9 mouse cellular contexts compared by ENCODE assay signal in the genomic region with DNA sequence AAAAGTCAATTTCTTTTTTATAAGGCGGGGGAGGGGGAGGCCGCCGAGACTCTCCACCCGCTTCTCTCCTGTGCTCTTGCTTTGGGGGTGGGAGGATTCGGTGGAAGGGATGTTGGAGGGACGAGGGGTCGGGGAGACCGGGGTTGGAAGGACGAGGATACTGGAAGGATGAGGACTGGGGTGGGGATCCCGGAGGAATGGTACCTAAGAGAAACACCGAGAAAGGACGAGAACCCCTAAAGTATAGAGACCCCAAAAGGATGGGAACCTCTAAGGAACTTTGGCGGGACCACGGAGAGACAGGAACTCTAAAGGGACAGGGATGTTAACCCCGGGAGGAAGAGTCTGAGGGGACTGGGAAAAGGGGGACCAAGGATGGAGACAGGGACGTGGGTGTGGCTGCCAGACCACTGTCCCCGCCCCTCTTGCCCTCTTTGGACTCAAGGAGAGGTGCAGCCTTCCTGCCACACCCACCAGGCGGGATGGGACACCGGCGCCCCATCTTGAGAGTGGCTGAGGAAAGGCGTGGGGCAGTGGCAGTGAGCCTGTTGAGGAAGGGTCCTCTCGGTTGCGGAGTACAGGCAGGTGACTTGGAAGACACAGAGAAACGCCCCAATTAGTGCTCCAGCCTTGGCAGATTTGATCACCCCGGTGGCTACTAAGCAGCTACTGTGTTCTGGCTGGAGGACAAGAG. TPM values are rescaled to one million over a fixed set of nuclear protein-coding genes. Genes with fewer than 3 reads are reported as not detected.
DNase-seq lines count a peak whose midpoint lies in the region; ATAC-seq and TF ChIP-seq lines count a peak whose summit lies in the region.
"Had no signal": no experiment of that assay in that cellular context is flagged by ENCODE, and none has a peak within 500 bp of the region (broad histone marks: within the 10 kb centered on the region; RNA-seq: fewer than 3 reads in every experiment).

No protein-coding gene starts in this region.

- H3K4me1 ChIP-seq in lung, embryonic 14.5 days (ENCODE audit: insufficient read depth), result no peaks in the 10 kb centered on the region
- H3K4me1 ChIP-seq in forebrain, embryonic 12.5 days, result peaks cover 63% of the 10 kb centered on the region
- H3K4me1 ChIP-seq in liver, embryonic 12.5 days, result peaks cover 13% of the 10 kb centered on the region
- 0 out of 2 replicates have a peak, but pooled peaks cover 3% of the 10 kb centered on the region for H3K4me1 ChIP-seq in stomach, embryonic 14.5 days (ENCODE audit: control insufficient read depth, insufficient read depth, low read length)

- no peak for ATAC-seq in lung, embryonic 14.5 days (ENCODE audit: insufficient read depth)
- peak; percentile 47 for ATAC-seq in forebrain, embryonic 12.5 days (ENCODE audit: low FRiP score)
- ATAC-seq in liver, embryonic 12.5 days, result no peak
- ATAC-seq in stomach, embryonic 14.5 days (ENCODE audit: insufficient number of reproducible peaks, insufficient read depth, low FRiP score, low read depth), result no peak

- under 1% methylated on average over 25 of the region's 25 CpGs for WGBS in lung, embryonic 14.5 days
- WGBS in forebrain, embryonic 12.5 days, result 0% methylated on average over 25 of the region's 25 CpGs
- 2% methylated on average over 25 of the region's 25 CpGs for WGBS in liver, embryonic 12.5 days (ENCODE audit: insufficient replicate concordance)
- WGBS in stomach, embryonic 14.5 days, result under 1% methylated on average over 25 of the region's 25 CpGs

- no peaks in the 10 kb centered on the region for H3K9me3 ChIP-seq in lung, embryonic 14.5 days (ENCODE audit: low read depth, low read length)
- H3K9me3 ChIP-seq in forebrain, embryonic 12.5 days, result no peaks in the 10 kb centered on the region
- no peaks in the 10 kb centered on the region for H3K9me3 ChIP-seq in liver, embryonic 12.5 days (replicated peaks)
- no peaks in the 10 kb centered on the region for H3K9me3 ChIP-seq in stomach, embryonic 14.5 days (ENCODE audit: control insufficient read depth, low read depth, low read length)

- peak overlapping the region; percentile 28 for H3K4me3 ChIP-seq in lung, embryonic 14.5 days (ENCODE audit: low read depth, low read length)
- H3K4me3 ChIP-seq in forebrain, embryonic 12.5 days (replicated peaks), result peak overlapping the region; percentile 44
- H3K4me3 ChIP-seq in liver, embryonic 12.5 days, result peak overlapping the region; percentile 40
- H3K4me3 ChIP-seq in stomach, embryonic 14.5 days (ENCODE audit: low read depth, low read length), result peak overlapping the region; percentile 21

- TF ChIP-seq CTCF in lung, embryonic 14.5 days (IDR thresholded peaks at IDR 0.05; ENCODE audit: low read depth), result no peak

- no peak for DNase-seq in lung, embryonic 14.5 days
- no peak for DNase-seq in lung, postnatal 14 days
- no peak for DNase-seq in cerebellum, adult 9-10 months
- DNase-seq in right cerebral cortex, postnatal 25 days, result no peak
- DNase-seq in MN1 (ENCODE audit: low spot score), result no peak

- H3K4me2 ChIP-seq in lung, embryonic 14.5 days, result peak overlapping the region; percentile 45
- H3K4me2 ChIP-seq in forebrain, embryonic 12.5 days, result peak overlapping the region; percentile 66
- peak overlapping the region; percentile 49 for H3K4me2 ChIP-seq in liver, embryonic 12.5 days
- H3K4me2 ChIP-seq in stomach, embryonic 14.5 days (replicated peaks; ENCODE audit: low read depth, low read length), result peak overlapping the region; percentile 20

- H3K27ac ChIP-seq in lung, embryonic 14.5 days (ENCODE audit: low read depth), result no peak overlapping the region
- H3K27ac ChIP-seq in forebrain, embryonic 12.5 days, result peak overlapping the region; percentile 85; the same call in 1 of the 2 replicates
- no peak overlapping the region for H3K27ac ChIP-seq in liver, embryonic 12.5 days
- no peak overlapping the region for H3K27ac ChIP-seq in stomach, embryonic 14.5 days (ENCODE audit: low read length)

- H3K36me3 ChIP-seq in lung, embryonic 14.5 days (ENCODE audit: insufficient read depth), result no peaks in the 10 kb centered on the region
- H3K36me3 ChIP-seq in forebrain, embryonic 12.5 days (replicated peaks), result no peaks in the 10 kb centered on the region
- H3K36me3 ChIP-seq in liver, embryonic 12.5 days, result no peaks in the 10 kb centered on the region
- H3K36me3 ChIP-seq in stomach, embryonic 14.5 days (ENCODE audit: control insufficient read depth, insufficient read depth, low read length), result no peaks in the 10 kb centered on the region

- H3K9ac ChIP-seq in lung, embryonic 14.5 days, result no peak overlapping the region
- peak overlapping the region; percentile 58 for H3K9ac ChIP-seq in forebrain, embryonic 12.5 days
- no peak overlapping the region for H3K9ac ChIP-seq in liver, embryonic 12.5 days
- H3K9ac ChIP-seq in stomach, embryonic 14.5 days (replicated peaks; ENCODE audit: low read depth, low read length), result no peak overlapping the region

- peaks cover 89% of the 10 kb centered on the region for H3K27me3 ChIP-seq in lung, embryonic 14.5 days (ENCODE audit: insufficient read depth, low read length)
- peaks cover 65% of the 10 kb centered on the region for H3K27me3 ChIP-seq in forebrain, embryonic 12.5 days
- peaks cover 100% of the 10 kb centered on the region for H3K27me3 ChIP-seq in liver, embryonic 12.5 days (replicated peaks)
- H3K27me3 ChIP-seq in stomach, embryonic 14.5 days (ENCODE audit: control insufficient read depth, insufficient read depth, low read length), result peaks cover 67% of the 10 kb centered on the region

RNA-seq across cellular contexts. Expression of a gene that starts 8.5 kb away (rescaled TPM):
- 10.7 and 11.9 TPM in 2 replicates for polyA plus RNA-seq in lung, embryonic 14.5 days (2014; fragmentation: Nextera tagmentation; extraction: Ambion mirVana)
- polyA plus RNA-seq in forebrain, embryonic 12.5 days (2016; fragmentation: Nextera tagmentation; extraction: Ambion mirVana), result 63.1 and 65.4 TPM in 2 replicates
- polyA plus RNA-seq in liver, embryonic 12.5 days (2016; fragmentation: Nextera tagmentation; extraction: Ambion mirVana), result 19.9 and 20.1 TPM in 2 replicates
- 11.9 and 12.5 TPM in 2 replicates for polyA plus RNA-seq in stomach, embryonic 14.5 days (2014; fragmentation: Nextera tagmentation; extraction: Ambion mirVana)

RNA-seq across cellular contexts. Expression of a gene that starts 8.7 kb away (rescaled TPM):
- polyA plus RNA-seq in lung, embryonic 14.5 days (2014; fragmentation: Nextera tagmentation; extraction: Ambion mirVana), result not detected in 2 replicates
- 104 TPM in 2 replicates for polyA plus RNA-seq in forebrain, embryonic 12.5 days (2016; fragmentation: Nextera tagmentation; extraction: Ambion mirVana)
- not detected in 2 replicates for polyA plus RNA-seq in liver, embryonic 12.5 days (2016; fragmentation: Nextera tagmentation; extraction: Ambion mirVana)
- polyA plus RNA-seq in stomach, embryonic 14.5 days (2014; fragmentation: Nextera tagmentation; extraction: Ambion mirVana), result not detected in 2 replicates
- polyA plus RNA-seq: thymus, postnatal 0 days had no signal

Comparison
In these comparisons a context has a peak if more than half of its experiments do, and no peak if none do; other contexts are left out.
1. RNA of a gene that starts 8.7 kb away (polyA plus RNA-seq): 104 TPM in forebrain, embryonic 12.5 days; not detected in lung, embryonic 14.5 days, not detected in liver, embryonic 12.5 days and not detected in stomach, embryonic 14.5 days; every median in the first group is over 100 times any median in the second.
2. Peak in every context shown above with its lines, with median percentiles within 50 percentile points of each other: H3K4me2 ChIP-seq and H3K4me3 ChIP-seq.